In genomic region chr4:123898696-123899095, GRCm38 (mm10) we compare ENCODE assay signal across 9 mouse cellular contexts. TPM values are rescaled to one million over a fixed set of nuclear protein-coding genes. Genes with fewer than 3 reads are reported as not detected.
A peak's percentile ranks its signal among the peaks of the same experiment; 100 is the strongest.
DNase-seq lines count a peak whose midpoint lies in the region; ATAC-seq and TF ChIP-seq lines count a peak whose summit lies in the region.
"Had no signal": no experiment of that assay in that cellular context is flagged by ENCODE, and none has a peak within 500 bp of the region (broad histone marks: within the 10 kb centered on the region; RNA-seq: fewer than 3 reads in every experiment).

No protein-coding gene starts in this region.

- WGBS in cerebellum, adult 2 months = 4% methylated on average over 5 of the region's 5 CpGs
- WGBS in limb, embryonic 14.5 days = 13% methylated on average over 5 of the region's 5 CpGs
- WGBS in small intestine, adult 2 months = 10% methylated on average over 5 of the region's 5 CpGs

- H3K27ac ChIP-seq in cerebellum, adult 2 months (ENCODE audit: insufficient read depth, low read length) = no peak overlapping the region
- no peak overlapping the region for H3K27ac ChIP-seq in limb, embryonic 14.5 days (replicated peaks; ENCODE audit: low read depth, low read length)
- H3K27ac ChIP-seq in small intestine, adult 2 months (ENCODE audit: insufficient read depth, low read depth, low read length) = no peak overlapping the region

- H3K9ac ChIP-seq in limb, embryonic 14.5 days (ENCODE audit: low read depth, low read length, severe bottlenecking) = no peak overlapping the region

- no peak for ATAC-seq in limb, embryonic 14.5 days (ENCODE audit: low FRiP score, low read depth)

- TF ChIP-seq CTCF in cerebellum, adult 2 months (IDR thresholded peaks at IDR 0.05; ENCODE audit: borderline replicate concordance, insufficient read depth, low read depth, low read length) = peak; percentile 69; the same call in 1 of the 2 replicates
- peak; percentile 33; the same call in 1 of the 2 replicates for TF ChIP-seq CTCF in small intestine, adult 2 months (IDR thresholded peaks at IDR 0.05; ENCODE audit: extremely low read depth, insufficient read length, insufficient replicate concordance, low read depth, low read length)

- H3K36me3 ChIP-seq in limb, embryonic 14.5 days (ENCODE audit: control insufficient read depth, insufficient read depth, low read length) = no peaks in the 10 kb centered on the region
- H3K36me3 ChIP-seq in small intestine, adult 2 months (ENCODE audit: control insufficient read depth, insufficient read depth, low read length) = no peaks in the 10 kb centered on the region

- no peak overlapping the region for H3K4me2 ChIP-seq in limb, embryonic 14.5 days (replicated peaks; ENCODE audit: low read depth, low read length, severe bottlenecking)

- no peak for TF ChIP-seq POLR2A in cerebellum, adult 2 months (IDR thresholded peaks at IDR 0.05; ENCODE audit: borderline replicate concordance, insufficient read depth, low read length)
- no peak for TF ChIP-seq POLR2A in limb, embryonic 14.5 days (IDR thresholded peaks at IDR 0.05; ENCODE audit: borderline replicate concordance, extremely low read depth, insufficient read depth, insufficient read length)
- TF ChIP-seq POLR2A in small intestine, adult 2 months (IDR thresholded peaks at IDR 0.05; ENCODE audit: low read depth, low read length) = no peak

- peak; percentile 40 to 42 for DNase-seq in cerebellum, adult 2 months
- DNase-seq in cerebellum, adult 9-11 months = no peak
- DNase-seq in left cerebral cortex, postnatal 10 days (ENCODE audit: extremely low spot score in 1 of 2, low spot score in 2 of 2) = peak; percentile 48 to 63
- DNase-seq in left cerebral cortex, adult 8-10 months (ENCODE audit: low spot score in 2 of 2) = no peak
- peak; percentile 28 for DNase-seq in Muller cell, postnatal 12 days (ENCODE audit: inconsistent ontology term)
- peak; percentile 42 for DNase-seq in embryo, embryonic 9.5 days (ENCODE audit: extremely low spot score)
- DNase-seq in limb, embryonic 14.5 days (ENCODE audit: low spot score) = peak; percentile 55

- H3K4me3 ChIP-seq in cerebellum, adult 2 months (replicated peaks; ENCODE audit: insufficient read depth, low read depth, low read length) = no peak overlapping the region
- no peak overlapping the region for H3K4me3 ChIP-seq in limb, embryonic 14.5 days (replicated peaks; ENCODE audit: low read length)
- H3K4me3 ChIP-seq in small intestine, adult 2 months (ENCODE audit: low read depth, low read length) = no peak overlapping the region

- no peaks in the 10 kb centered on the region; the same call in 1 of the 2 replicates for H3K4me1 ChIP-seq in cerebellum, adult 2 months (ENCODE audit: control insufficient read depth, insufficient read depth, low read length)
- H3K4me1 ChIP-seq in limb, embryonic 14.5 days (ENCODE audit: control insufficient read depth, insufficient read depth, low read length) = no peaks in the 10 kb centered on the region
- H3K4me1 ChIP-seq in small intestine, adult 2 months (ENCODE audit: control insufficient read depth, insufficient read depth, insufficient read length, low read length) = no peaks in the 10 kb centered on the region

- intact Hi-C loops in left cerebral cortex, postnatal 10 days (cut with DNase I) = loop anchor here (5.0 kb wide), 2 partner anchors 86 to 141 kb away; no protein-coding TSS in a partner anchor

- no peaks in the 10 kb centered on the region for H3K9me3 ChIP-seq in limb, embryonic 14.5 days (ENCODE audit: control insufficient read depth, low read length)

- H3K27me3 ChIP-seq in cerebellum, adult 2 months (ENCODE audit: control insufficient read depth, insufficient read depth, low read length) = no peaks in the 10 kb centered on the region
- H3K27me3 ChIP-seq in limb, embryonic 14.5 days (ENCODE audit: control insufficient read depth, insufficient read depth, low read length) = no peaks in the 10 kb centered on the region
- no peaks in the 10 kb centered on the region for H3K27me3 ChIP-seq in small intestine, adult 2 months (ENCODE audit: control insufficient read depth, insufficient read depth, low read length)

RNA-seq across cellular contexts. Expression of gene Mycbp, which starts 5.9 kb away (rescaled TPM):
- polyA plus RNA-seq in cerebellum, adult 2 months (2012; rRNA removed) = 14.9 and 23.3 TPM in 2 replicates
- total RNA-seq in left cerebral cortex, postnatal 10 days (2021) = 10 to 100 TPM; 14.2 to 14.8 TPM
- total RNA-seq in left cerebral cortex, adult 8-10 months (2022) = 10 to 100 TPM in 2 of 4 experiments, 1 to 10 TPM in 2; 6.9 to 12.3 (median 9.6) TPM
- polyA plus RNA-seq in limb, embryonic 14.5 days (2012; rRNA removed) = 24.2 and 30.7 TPM in 2 replicates
- polyA plus RNA-seq in limb, embryonic 14.5 days (2014; fragmentation: Nextera tagmentation; extraction: Ambion mirVana) = 59.8 and 65.2 TPM in 2 replicates
- polyA plus RNA-seq in small intestine, adult 2 months (2012; rRNA removed) = 4.2 and 8.0 TPM in 2 replicates

RNA-seq across cellular contexts. Expression of gene Rragc, which starts 18.6 kb away (rescaled TPM):
- 80.4 and 83.9 TPM in 2 replicates for polyA plus RNA-seq in cerebellum, adult 2 months (2012; rRNA removed)
- 10 to 100 TPM; 47.4 to 52.6 TPM for total RNA-seq in left cerebral cortex, postnatal 10 days (2021)
- total RNA-seq in left cerebral cortex, adult 8-10 months (2022) = 10 to 100 TPM; 66.4 to 69.6 (median 67.6) TPM
- 61.0 and 61.1 TPM in 2 replicates for polyA plus RNA-seq in limb, embryonic 14.5 days (2012; rRNA removed)
- polyA plus RNA-seq in limb, embryonic 14.5 days (2014; fragmentation: Nextera tagmentation; extraction: Ambion mirVana) = 60.3 and 61.2 TPM in 2 replicates
- polyA plus RNA-seq in small intestine, adult 2 months (2012; rRNA removed) = 12.8 and 28.6 TPM in 2 replicates

RNA-seq across cellular contexts. Expression of gene 4930535I16Rik, which starts 19.1 kb away (rescaled TPM):
- not detected in 2 replicates for polyA plus RNA-seq in cerebellum, adult 2 months (2012; rRNA removed)
- total RNA-seq in left cerebral cortex, postnatal 10 days (2021) = not detected
- total RNA-seq in left cerebral cortex, adult 8-10 months (2022) = not detected
- polyA plus RNA-seq in limb, embryonic 14.5 days (2012; rRNA removed) = not detected in 2 replicates
- polyA plus RNA-seq in limb, embryonic 14.5 days (2014; fragmentation: Nextera tagmentation; extraction: Ambion mirVana) = not detected in 2 replicates
- 1.0 TPM in 1 of 2 replicates, not detected in the other for polyA plus RNA-seq in small intestine, adult 2 months (2012; rRNA removed)
- polyA plus RNA-seq: heart, embryonic 14.5 days had no signal

RNA-seq across cellular contexts. Expression of gene 4933427I04Rik, which starts 39.2 kb away (rescaled TPM):
- polyA plus RNA-seq in cerebellum, adult 2 months (2012; rRNA removed) = not detected in 2 replicates
- total RNA-seq in left cerebral cortex, postnatal 10 days (2021) = not detected
- under 1 TPM in 1 of 4 experiments, not detected in 3; 0.16 TPM for total RNA-seq in left cerebral cortex, adult 8-10 months (2022)
- polyA plus RNA-seq in limb, embryonic 14.5 days (2012; rRNA removed) = 0.08 TPM in 2 replicates
- 0.14 and 0.15 TPM in 2 replicates for polyA plus RNA-seq in limb, embryonic 14.5 days (2014; fragmentation: Nextera tagmentation; extraction: Ambion mirVana)
- not detected in 2 replicates for polyA plus RNA-seq in small intestine, adult 2 months (2012; rRNA removed)
- polyA plus RNA-seq: heart, embryonic 14.5 days had no signal

Comparison
In these comparisons a context has a peak if more than half of its experiments do, and no peak if none do; other contexts are left out.
1. DNase-seq: peak in cerebellum, adult 2 months (2 of 2), left cerebral cortex, postnatal 10 days (2 of 2), Muller cell, postnatal 12 days (single experiment), embryo, embryonic 9.5 days (single experiment) and limb, embryonic 14.5 days (single experiment); none in cerebellum, adult 9-11 months (single experiment) and left cerebral cortex, adult 8-10 months (0 of 2).